Mouse (Mus musculus) forebrain, embryonic 15.5 days (tissue): Measurements from ENCODE around the gene Lnpk. TPM values are rescaled to one million over a fixed set of nuclear protein-coding genes. Genes with fewer than 3 reads are reported as not detected.

ENCODE experiments used
- ATAC-seq: fragments of 200-750 bp; cut with Nextera tagmentation; replicated peaks from 2 replicates; pipeline ENCODE4 v1.8.0; 2017; ENCODE audit warnings: mild to moderate bottlenecking, moderate TSS enrichment, moderate library complexity
- H3K27ac ChIP-seq: fragments of 300-500 bp; sonication (generic); replicated peaks from 2 replicates; pipeline ENCODE4 v1.5.1; 2015; ENCODE audit warnings: mild to moderate bottlenecking, inconsistent platforms
- H3K27me3 ChIP-seq: fragments of 300-500 bp; sonication (generic); 2 replicates; pipeline ENCODE4 v1.6.1; 2015; ENCODE audit warnings: inconsistent platforms
- H3K36me3 ChIP-seq: fragments of 300-500 bp; sonication (generic); 2 replicates; pipeline ENCODE4 v1.6.1; 2015; ENCODE audit warnings: mild to moderate bottlenecking, inconsistent platforms
- H3K4me1 ChIP-seq: fragments of 300-500 bp; sonication (generic); 2 replicates; pipeline ENCODE4 v1.6.1; 2015; ENCODE audit warnings: inconsistent platforms
- H3K4me2 ChIP-seq: fragments of 300-500 bp; sonication (generic); replicated peaks from 2 replicates; pipeline ENCODE4 v1.6.1; 2015; ENCODE audit warnings: mild to moderate bottlenecking, inconsistent platforms
- H3K4me3 ChIP-seq: fragments of 300-500 bp; sonication (generic); 2 replicates; pipeline ENCODE4 v1.5.1; 2015; ENCODE audit warnings: mild to moderate bottlenecking, inconsistent platforms
- H3K9ac ChIP-seq: fragments of 300-500 bp; sonication (generic); replicated peaks from 2 replicates; pipeline ENCODE4 v1.6.1; 2015; ENCODE audit warnings: mild to moderate bottlenecking, inconsistent platforms
- H3K9me3 ChIP-seq: fragments of 300-500 bp; sonication (generic); 2 replicates; pipeline ENCODE4 v1.6.1; 2016; ENCODE audit warnings: inconsistent platforms
- WGBS: fragments of 180-500 bp; shearing (Covaris S2); methylation state at CpG from one replicate; pipeline ENCODE4 v1.1.7; 2015; ENCODE audit warnings: mixed read lengths; 5-methylcytosine and 5-hydroxymethylcytosine counted together
- polyA plus RNA-seq: library from polyadenylated mRNA; unstranded; fragments of >200 nt; fragmentation: Nextera tagmentation; extraction: Ambion mirVana; gene quantifications from 2 replicates; pipeline ENCODE4 v1.2.1, GENCODE M21; 2015

The Lnpk gene
- 46.8 and 48.3 TPM in 2 replicates for polyA plus RNA-seq

DNA sequence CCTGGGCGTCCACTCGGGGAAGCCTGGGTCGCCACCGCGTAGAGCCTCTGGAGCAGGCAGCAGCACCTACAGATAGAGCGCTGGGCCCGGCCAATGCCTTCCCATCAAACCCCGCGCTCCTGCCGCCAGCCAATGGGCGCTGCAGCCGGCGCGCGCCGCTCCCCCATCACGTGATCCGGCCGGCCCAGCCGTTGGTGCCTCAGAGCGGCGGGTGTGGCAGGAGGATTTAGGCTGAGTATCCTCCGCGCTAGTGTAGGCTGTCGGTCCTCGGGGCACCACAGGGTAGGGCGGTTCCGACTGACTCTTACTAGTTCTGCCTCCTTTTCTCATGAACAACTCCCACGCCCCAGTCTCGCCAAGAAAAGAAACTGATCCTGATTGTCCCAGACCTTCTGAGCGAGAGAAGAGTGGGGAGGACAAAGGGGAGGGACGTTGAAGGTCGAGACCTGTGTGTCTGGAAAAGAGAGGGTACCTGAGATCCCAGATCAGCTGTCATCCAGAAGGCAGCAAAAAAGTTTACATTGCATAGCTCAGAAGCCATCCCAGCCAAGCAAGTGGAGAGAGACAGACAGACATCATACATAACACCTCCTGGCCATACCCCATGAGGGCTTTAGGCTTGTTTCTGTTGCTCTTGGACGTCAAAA is at the start of gene Lnpk:
Lnpk (minus strand) TSS at position 593 of the 647 bp plus-strand sequence.
- peak within 1 kb of the TSS; percentile 87 for H3K4me3 ChIP-seq
- peak within 1 kb of the TSS; percentile 96 for H3K9ac ChIP-seq
- H3K36me3 ChIP-seq, result no peaks in the 10 kb centered on the region
- H3K4me1 ChIP-seq, result peaks cover 22% of the 10 kb centered on the region
- H3K27me3 ChIP-seq, result no peaks in the 10 kb centered on the region
- under 1% methylated on average over 34 of the region's 34 CpGs for WGBS
- ATAC-seq, result peak; percentile 100
- H3K9me3 ChIP-seq, result no peaks in the 10 kb centered on the region
- peak within 1 kb of the TSS; percentile 85 for H3K4me2 ChIP-seq
- peak within 1 kb of the TSS; percentile 86 for H3K27ac ChIP-seq

DNA sequence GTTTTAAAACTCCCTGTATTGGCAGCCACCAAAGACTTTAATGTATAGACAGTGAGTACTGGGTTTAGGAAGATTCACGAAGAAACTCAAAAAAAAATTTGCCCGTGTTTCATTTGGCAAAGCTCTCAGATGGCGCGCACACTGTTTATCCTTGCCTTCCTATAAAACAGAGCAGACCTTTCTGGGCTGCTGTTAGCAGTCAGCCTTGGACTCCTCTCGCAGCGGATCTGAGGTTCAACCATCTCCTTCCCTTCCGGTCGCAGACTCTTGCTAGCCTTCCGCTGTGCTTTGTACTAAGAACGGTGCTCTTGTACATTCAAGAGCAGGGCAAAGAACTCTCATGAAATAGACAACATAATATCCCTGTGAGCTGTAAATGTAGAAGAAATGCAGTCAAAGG is 41.1 kb upstream of the Lnpk start:
- Histone ChIP-seq H3K27ac (no peak overlapping the region), H3K4me2 (no peak overlapping the region), H3K36me3 (no peaks in the 10 kb centered on the region), H3K4me1 (no peaks in the 10 kb centered on the region), H3K4me3 (no peak overlapping the region), H3K9ac (no peak overlapping the region), H3K9me3 (no peaks in the 10 kb centered on the region), H3K27me3 (no peaks in the 10 kb centered on the region)
- ATAC-seq, result no peak
- 87% methylated on average over 10 of the region's 10 CpGs for WGBS

DNA sequence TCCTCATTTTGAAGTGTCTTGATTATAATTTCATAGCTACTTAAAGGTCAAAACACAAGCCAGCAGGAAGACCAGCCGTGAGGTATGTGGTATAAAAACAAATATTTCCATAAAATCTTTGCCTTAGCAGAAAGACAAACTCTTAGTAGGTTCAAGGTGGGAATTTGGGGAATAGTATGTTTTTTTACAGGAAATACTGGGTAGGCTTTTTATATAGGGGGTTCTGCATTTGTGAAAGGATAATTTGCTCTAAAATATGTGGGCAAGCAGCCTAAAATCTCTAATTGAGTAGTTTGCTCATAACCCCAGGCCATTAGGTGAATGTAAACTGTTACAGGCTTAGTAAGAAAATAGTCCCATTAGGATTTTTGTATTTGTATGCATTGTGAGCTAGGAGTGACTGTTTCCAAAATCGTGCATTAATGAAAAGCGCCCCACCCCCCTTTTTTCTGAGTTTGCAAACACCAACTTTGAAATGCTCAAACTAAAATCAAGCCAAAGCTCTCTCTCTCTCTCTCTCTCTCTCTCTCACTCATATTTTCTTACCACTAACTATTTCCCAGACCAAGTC is 40.5 kb upstream of the Lnpk start:
- Histone ChIP-seq H3K36me3 (no peaks in the 10 kb centered on the region), H3K9me3 (no peaks in the 10 kb centered on the region), H3K4me1 (no peaks in the 10 kb centered on the region), H3K27ac (no peak overlapping the region), H3K4me3 (no peak overlapping the region), H3K27me3 (no peaks in the 10 kb centered on the region), H3K4me2 (no peak overlapping the region), H3K9ac (no peak overlapping the region)
- 83% methylated on average over 3 of the region's 3 CpGs for WGBS
- ATAC-seq, result no peak

GRCm38 (mm10) chr2:74617706-74618105 is 38.5 kb upstream of the Lnpk start:
- H3K4me2 ChIP-seq, result no peak overlapping the region
- no peak overlapping the region for H3K27ac ChIP-seq
- no peak overlapping the region for H3K9ac ChIP-seq
- ATAC-seq, result no peak
- no peaks in the 10 kb centered on the region for H3K9me3 ChIP-seq
- no peaks in the 10 kb centered on the region for H3K36me3 ChIP-seq
- 83% methylated on average over 9 of the region's 9 CpGs for WGBS
- H3K4me1 ChIP-seq, result no peaks in the 10 kb centered on the region
- no peak overlapping the region for H3K4me3 ChIP-seq
- H3K27me3 ChIP-seq, result no peaks in the 10 kb centered on the region

DNA sequence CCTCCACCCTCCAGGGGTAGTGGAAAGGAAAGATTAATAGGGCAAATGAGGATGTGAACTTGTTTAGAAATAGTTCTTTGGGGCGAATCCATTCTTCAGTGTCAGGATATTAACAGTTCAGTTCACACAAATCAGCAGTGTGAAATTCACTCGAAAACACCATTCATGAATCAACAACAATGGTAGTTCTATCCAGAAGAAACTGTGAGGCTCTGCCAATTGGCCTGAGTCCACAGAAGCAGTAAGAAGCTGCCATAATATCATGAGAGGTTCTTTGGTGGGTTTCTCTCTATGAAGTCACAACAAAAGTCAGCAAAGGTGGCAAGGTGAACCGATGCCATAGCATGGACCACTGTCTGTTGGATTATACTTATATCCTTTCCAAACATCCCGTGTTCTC is 32.2 kb upstream of the Lnpk start:
- WGBS, result 74% methylated on average over 4 of the region's 4 CpGs
- no peaks in the 10 kb centered on the region for H3K27me3 ChIP-seq
- H3K4me1 ChIP-seq, result no peaks in the 10 kb centered on the region
- no peak overlapping the region for H3K4me3 ChIP-seq
- H3K27ac ChIP-seq, result no peak overlapping the region
- H3K9me3 ChIP-seq, result no peaks in the 10 kb centered on the region
- H3K4me2 ChIP-seq, result no peak overlapping the region
- H3K36me3 ChIP-seq, result no peaks in the 10 kb centered on the region
- ATAC-seq, result no peak
- no peak overlapping the region for H3K9ac ChIP-seq

DNA sequence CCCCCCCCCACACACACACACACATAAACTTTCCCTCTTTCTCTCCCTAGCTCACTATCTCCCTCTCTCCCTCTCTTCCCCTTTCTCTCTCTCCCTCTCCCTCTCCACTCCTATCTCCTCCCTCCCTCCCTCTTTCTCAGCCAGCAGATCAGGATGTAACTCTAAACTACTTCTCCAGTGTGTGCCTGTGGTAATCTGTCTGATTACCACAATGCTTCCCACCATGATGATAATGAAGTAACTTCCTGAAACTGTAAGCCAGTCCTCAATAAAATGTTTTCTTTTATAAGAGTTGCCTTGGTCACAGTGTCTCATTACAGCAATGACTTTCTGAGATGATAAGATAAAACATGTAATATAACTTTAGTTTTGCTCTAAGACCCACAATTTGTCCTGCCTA is 30.1 kb upstream of the Lnpk start:
- Histone ChIP-seq H3K27me3 (no peaks in the 10 kb centered on the region), H3K4me1 (no peaks in the 10 kb centered on the region), H3K4me2 (no peak overlapping the region), H3K9ac (no peak overlapping the region), H3K27ac (no peak overlapping the region), H3K36me3 (no peaks in the 10 kb centered on the region), H3K4me3 (no peak overlapping the region), H3K9me3 (no peaks in the 10 kb centered on the region)
- no peak for ATAC-seq

DNA sequence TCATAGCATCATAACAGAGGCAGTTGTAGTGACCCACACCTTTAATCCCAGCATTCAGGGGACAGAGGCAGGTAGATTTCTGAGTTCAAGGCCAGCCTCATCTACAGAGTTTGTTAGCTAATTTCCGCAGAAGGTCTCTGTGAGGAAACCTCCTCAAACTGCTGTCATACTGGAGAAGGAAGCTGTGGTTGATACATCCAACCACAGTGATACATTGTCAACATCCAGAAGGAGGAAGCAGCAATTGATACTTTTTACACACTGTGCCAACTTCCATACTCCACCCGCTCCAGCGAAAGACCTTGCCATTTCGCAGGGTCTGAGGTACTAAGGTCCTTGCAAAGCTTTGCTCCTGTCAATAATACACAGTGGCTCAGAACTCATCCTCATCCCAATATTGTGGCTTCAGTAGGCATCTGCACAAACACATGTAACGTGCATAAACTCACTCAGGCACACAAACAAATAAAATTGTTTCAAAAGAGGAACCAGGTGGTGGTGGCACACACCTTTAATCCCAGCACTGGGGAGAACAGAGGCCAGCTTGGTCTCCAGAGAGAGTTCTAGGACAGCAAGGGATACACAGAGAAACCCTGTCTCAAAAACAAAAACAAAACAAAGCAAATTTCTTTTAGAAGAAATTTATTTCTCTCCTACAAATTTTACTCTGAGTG is 27.0 kb upstream of the Lnpk start:
- H3K36me3 ChIP-seq, result no peaks in the 10 kb centered on the region
- 89% methylated on average over 5 of the region's 5 CpGs for WGBS
- no peaks in the 10 kb centered on the region for H3K27me3 ChIP-seq
- no peak for ATAC-seq
- no peaks in the 10 kb centered on the region for H3K4me1 ChIP-seq
- H3K4me2 ChIP-seq, result no peak overlapping the region
- no peak overlapping the region for H3K4me3 ChIP-seq
- no peak overlapping the region for H3K27ac ChIP-seq
- no peaks in the 10 kb centered on the region for H3K9me3 ChIP-seq
- H3K9ac ChIP-seq, result no peak overlapping the region

DNA sequence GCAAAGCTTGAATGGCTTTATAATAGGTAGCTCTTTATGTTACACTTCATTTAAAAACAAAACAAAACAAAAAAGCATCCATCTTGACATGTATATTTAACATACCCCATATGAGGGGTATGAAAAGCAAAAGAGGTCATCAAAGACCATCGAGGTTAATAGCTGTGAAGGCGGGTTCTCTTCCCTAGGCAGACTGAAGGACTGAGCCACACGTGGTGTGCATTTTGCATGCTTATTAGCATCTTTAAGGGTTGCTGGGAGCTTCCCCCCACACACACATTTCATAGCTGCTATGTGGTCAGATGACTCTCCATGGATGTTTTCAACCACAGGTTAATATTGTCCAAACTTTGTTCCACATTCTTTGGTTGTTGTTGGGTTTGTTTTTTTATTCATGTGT is 24.8 kb upstream of the Lnpk start:
- Histone ChIP-seq H3K27me3 (no peaks in the 10 kb centered on the region), H3K4me1 (no peaks in the 10 kb centered on the region)
- ATAC-seq, result no peak

GRCm38 (mm10) chr2:74602483-74602882 is 23.2 kb upstream of the Lnpk start:
- 85% methylated on average over 5 of the region's 5 CpGs for WGBS
- no peaks in the 10 kb centered on the region for H3K4me1 ChIP-seq
- no peak for ATAC-seq
- H3K9ac ChIP-seq, result no peak overlapping the region
- no peaks in the 10 kb centered on the region for H3K27me3 ChIP-seq
- no peaks in the 10 kb centered on the region for H3K9me3 ChIP-seq
- H3K4me3 ChIP-seq, result no peak overlapping the region
- H3K36me3 ChIP-seq, result no peaks in the 10 kb centered on the region
- H3K4me2 ChIP-seq, result no peak overlapping the region
- H3K27ac ChIP-seq, result no peak overlapping the region

More for the DNA sequence above, 24.8 kb upstream of the Lnpk start:
- Histone ChIP-seq H3K4me2 (no peak overlapping the region), H3K36me3 (no peaks in the 10 kb centered on the region), H3K9ac (no peak overlapping the region), H3K4me3 (no peak overlapping the region), H3K9me3 (no peaks in the 10 kb centered on the region), H3K27ac (no peak overlapping the region)
- 49% methylated on average over 3 of the region's 3 CpGs for WGBS

- H3K4me1 ChIP-seq, result no peaks in the 10 kb centered on the region
- no peak overlapping the region for H3K4me3 ChIP-seq
- no peak overlapping the region for H3K9ac ChIP-seq
- H3K4me2 ChIP-seq, result no peak overlapping the region
- no peak overlapping the region for H3K27ac ChIP-seq
- H3K9me3 ChIP-seq, result no peaks in the 10 kb centered on the region
- ATAC-seq, result no peak
- H3K36me3 ChIP-seq, result no peaks in the 10 kb centered on the region
- H3K27me3 ChIP-seq, result no peaks in the 10 kb centered on the region
- 72% methylated on average over 3 of the region's 3 CpGs for WGBS
These were observed 17.9 kb upstream of the Lnpk start for GRCm38 (mm10) chr2:74597169-74597568.

- Histone ChIP-seq H3K4me2 (no peak overlapping the region), H3K27me3 (no peaks in the 10 kb centered on the region), H3K9me3 (no peaks in the 10 kb centered on the region), H3K4me3 (no peak overlapping the region), H3K36me3 (no peaks in the 10 kb centered on the region), H3K4me1 (no peaks in the 10 kb centered on the region), H3K9ac (no peak overlapping the region), H3K27ac (no peak overlapping the region)
- ATAC-seq, result no peak
These were observed 16.9 kb upstream of the Lnpk start for GRCm38 (mm10) chr2:74596094-74596493.

GRCm38 (mm10) chr2:74578146-74578842 is 941 bp downstream of the Lnpk start:
- peak overlapping the region; percentile 85 for H3K4me2 ChIP-seq
- WGBS, result under 1% methylated on average over 55 of the region's 55 CpGs
- ATAC-seq, result peak; percentile 85

More at GRCm38 (mm10) chr2:74578146-74578842, 941 bp downstream of the Lnpk start:
- Histone ChIP-seq H3K4me1 (peaks cover 22% of the 10 kb centered on the region), H3K27ac (peak overlapping the region; percentile 86), H3K27me3 (no peaks in the 10 kb centered on the region), H3K9me3 (no peaks in the 10 kb centered on the region), H3K4me3 (peak overlapping the region; percentile 87), H3K9ac (peak overlapping the region; percentile 96), H3K36me3 (no peaks in the 10 kb centered on the region)
